Mouse (Mus musculus) urinary bladder, adult 2 months (tissue): ENCODE data around the gene Triml2. TPM values are rescaled to one million over a fixed set of nuclear protein-coding genes. Genes with fewer than 3 reads are reported as not detected.

Source experiments
- DNase-seq: peaks from one replicate; pipeline ENCODE4 v3.0.0; 2022; ENCODE audit warnings: low spot score
- polyA plus RNA-seq: library from polyadenylated mRNA; depleted of rRNA; stranded (reverse); fragments of >200 nt; gene quantifications from 2 replicates; pipeline ENCODE4 v1.2.3, GENCODE M21; 2012; rRNA removed

Gene Triml2
- polyA plus RNA-seq, result not detected in 2 replicates

DNA sequence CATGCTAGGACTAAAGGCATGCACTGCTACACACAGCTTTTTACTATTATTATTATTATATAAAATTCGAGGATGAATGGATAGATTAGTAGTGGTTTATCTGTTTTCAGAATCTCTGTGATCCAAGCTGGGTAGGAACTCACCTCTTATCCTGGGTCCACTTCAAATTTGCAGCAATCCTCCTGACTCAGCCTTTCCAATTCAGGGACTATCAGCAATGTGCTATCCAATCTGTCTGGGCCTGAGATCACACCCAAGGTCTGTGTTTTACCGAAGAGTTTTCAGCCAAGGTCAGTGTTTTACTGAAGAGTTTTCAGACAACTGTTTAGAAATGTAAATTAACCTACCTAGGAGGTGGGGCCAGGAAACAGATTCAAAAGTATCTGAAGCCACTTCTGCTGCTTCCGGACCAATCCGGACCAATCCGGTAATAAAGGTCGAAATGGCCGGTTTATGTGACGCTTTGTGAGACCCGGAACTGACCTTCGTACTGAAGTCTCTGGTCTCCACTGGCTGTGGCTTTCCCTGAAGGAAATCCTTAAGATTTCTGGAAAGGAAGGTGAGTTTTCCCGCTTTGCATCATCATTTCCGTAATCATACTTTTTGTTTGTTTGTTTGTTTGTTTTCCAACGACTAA, at the start of gene Triml2:
Triml2 (plus strand) TSS at position 488 of the 637 bp plus-strand sequence.
- no peak for DNase-seq

DNA sequence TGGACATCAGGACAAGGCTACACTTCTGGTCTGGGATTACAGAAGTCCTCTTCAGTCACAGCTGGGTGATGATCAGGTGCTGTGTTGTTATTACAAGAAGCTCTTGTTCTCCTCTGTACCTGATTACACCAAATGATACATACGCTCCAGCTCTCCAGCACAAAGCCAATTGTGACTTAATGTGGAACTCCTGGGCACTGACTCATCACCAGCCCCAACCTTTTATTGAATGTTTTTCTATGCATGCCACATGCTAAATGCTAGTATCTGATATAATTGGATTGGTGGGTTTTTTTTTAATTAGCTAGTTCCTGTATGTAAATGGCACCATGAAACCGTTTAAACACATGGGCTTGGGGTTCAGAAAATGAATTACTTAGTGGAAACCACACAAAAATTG, 39.0 kb upstream of the Triml2 start, which contains the start of gene Triml1:
Triml1 (minus strand) TSS at position 101 of the 400 bp plus-strand sequence.
- DNase-seq, result no peak

DNA sequence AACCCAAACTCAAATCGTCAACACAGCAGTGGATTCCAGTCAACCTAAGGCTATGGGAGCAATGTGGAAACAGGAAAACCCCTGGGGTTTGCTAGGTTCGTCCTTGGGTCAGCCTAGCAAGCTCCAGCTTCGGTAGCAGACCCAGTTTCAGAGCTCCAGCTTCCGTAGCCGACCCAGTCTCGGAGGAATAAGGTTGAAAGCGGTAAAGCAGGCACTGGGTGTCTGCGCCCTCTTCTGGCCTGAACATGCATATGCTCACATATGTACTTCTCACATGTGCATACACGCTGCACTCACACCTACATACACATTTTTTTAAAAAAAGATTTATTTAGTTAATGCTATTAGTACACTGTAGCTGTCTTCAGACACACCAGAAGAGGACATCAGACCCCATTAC, 31.0 kb upstream of the Triml2 start:
- no peak for DNase-seq

DNA sequence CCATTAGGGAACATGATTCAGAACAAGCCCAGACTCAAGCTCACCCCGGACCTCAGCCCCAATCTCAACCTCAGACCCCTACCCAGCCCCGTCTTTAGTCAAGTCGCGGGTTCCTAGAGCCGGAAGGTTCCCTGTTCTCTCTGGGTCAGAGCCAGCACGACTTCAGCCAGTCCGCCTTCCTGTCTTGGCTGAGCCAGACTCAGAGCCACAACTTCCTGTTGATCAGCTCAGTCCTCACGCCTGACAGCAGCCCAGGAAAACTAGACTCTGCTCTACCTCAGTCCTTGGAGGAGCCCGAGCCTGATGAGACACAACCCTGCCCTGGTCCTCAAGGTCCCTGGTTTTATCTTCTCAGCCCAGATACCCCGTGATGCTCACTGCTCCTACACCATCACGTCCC, 17.1 kb upstream of the Triml2 start:
- DNase-seq, result no peak

DNA sequence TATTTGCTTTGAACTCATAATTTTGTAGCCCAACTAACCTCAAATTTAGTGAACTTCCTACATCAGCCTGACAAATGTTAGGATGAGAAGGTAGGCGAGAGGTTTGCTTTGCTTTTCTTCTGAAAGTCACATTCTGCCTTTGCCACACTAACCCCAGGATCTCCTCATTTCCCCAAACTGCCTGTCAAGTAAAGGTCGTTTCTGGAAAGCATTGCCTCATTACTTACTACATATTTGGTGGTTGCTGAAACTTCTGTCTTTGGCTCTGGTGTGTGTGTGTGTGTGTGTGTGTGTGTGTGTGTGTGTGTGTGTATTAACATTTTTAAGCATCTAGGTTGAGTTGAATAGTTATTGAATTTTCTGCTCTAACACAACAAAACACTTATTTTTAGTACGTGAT, 15.9 kb upstream of the Triml2 start:
- DNase-seq, result no peak

DNA sequence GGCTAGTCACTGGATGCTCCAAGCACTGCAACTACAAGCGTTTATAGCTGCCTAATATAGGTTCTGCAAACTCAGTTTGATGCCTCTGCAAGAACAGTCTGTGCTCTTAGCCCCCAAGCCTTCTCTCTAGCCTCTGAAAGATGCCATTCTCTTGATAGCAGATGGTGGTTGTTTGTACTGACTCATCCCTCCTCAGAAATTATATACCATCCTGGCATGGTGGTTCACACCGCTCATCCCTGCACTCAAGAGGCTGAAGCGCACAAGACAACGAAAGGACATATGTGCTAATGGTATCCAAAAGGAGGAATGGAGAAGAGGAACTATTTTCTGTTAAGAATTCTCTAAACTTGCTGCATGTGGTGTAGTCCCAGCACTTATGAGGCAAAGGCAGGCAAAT, 12.3 kb upstream of the Triml2 start:
- no peak for DNase-seq

DNA sequence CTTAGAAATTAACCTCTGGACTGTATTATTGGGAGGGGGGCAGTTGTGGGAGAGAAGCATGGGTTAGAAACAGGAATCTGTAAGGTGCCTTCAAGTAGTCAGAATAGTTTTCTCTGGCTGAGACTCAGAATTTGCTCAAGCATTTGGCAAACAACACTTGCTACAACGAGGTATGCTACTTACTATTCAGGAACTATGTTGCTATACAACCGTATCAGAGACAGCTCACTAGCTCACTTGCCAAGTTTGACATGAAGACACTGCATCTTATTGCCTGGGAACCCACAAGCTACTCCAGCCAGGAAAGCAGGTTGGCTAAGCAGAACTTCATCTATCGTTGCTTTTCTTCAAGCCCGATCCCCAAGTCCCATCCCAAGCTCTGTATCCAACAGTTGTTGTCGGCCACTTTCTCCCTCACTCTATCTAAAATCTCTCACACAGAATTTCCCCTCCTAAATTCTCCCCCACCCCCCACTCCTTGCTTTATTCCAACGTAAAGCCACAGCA, 11.0 kb upstream of the Triml2 start:
- DNase-seq, result no peak

DNA sequence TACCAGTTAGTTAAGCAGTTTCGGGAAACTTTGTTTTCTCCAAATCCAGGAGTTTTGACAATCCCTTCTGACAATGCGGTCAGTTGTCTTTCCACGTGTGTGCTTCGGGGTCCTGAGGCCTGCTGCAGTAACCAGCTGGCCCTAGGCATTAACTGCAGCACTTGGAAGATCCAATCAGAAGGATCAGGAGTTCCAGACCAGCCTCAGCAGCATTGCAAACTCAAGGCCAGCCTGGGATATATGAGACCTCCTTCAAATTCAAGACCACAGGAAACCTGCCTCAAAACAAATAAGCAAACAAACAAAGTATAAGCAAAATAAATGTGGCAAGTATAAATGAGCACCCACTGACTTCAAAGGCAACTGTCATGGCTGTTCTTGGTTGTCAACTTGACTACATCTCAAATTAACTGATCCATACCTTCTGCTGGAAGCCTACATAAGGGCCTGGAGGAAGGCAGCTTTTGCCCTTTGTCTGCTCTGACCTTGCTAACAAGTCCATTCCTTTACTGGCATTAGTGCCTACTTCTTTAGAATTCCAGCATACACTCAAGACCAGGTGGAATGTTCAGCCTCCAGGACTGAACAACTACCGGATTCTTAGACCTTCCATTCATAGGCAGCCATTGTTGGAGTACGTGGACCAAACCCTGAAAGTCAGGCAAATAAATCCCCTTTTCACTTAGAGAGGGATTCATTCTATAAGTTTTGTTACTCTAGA, 3.4 kb upstream of the Triml2 start:
- no peak for DNase-seq

DNA sequence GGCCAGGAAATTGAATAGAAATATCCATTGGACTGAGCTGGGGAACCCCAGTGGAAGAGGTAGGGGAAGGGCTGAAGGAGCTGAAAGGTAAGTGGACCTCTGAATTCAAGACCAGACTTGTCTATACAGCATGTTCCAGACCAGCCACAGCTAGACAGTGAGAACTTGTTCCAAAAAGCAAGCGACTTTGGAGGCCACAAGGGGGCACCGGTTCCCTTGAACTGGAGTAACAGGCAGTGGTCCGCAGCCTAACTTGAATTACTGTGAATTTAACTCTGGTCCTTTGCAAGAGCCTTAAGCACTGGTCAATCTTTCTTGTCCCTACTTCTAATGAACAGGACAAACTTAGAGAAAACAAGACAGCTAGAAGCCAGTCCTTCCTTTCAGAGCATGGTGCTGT, 2.1 kb upstream of the Triml2 start:
- no peak for DNase-seq

DNA sequence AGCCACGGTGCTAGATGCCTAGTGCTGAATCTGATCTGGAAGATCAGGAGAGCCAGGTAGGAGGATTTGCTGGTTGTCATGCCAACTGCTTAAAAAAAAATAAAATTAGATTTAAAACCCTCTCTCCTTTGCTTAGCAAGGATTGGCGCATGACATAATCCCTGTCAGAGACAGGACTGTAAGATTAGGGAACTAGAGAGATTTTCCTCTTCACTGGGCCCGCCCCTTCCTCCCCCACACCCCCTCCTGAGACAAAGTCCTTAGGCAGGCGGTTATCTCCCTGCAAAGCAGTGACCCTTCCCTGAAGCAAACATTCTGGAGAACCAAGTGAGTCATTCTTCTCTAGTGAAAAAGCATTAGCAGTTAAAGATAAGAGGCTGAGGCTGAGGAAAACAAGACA, 1.2 kb upstream of the Triml2 start:
- no peak for DNase-seq

DNA sequence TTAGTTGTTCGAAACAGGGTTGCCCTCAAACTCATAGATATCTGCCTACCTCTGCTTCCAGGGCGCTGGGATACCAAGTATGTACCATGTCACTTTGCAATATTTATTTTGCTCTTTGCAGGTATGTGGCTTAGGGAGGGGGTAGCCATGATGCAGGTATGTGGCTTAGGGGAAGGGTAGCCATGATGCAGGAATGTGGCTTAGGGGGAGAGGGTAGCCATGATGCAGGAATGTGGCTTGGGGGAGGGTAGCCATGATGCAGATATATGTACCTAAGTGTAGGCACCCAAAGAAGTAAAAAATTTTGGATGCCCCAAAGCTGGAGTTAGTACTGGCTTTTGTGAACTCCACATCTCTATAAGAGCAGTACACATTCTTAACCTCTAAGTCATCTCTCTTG, 1.9 kb downstream of the Triml2 start:
- no peak for DNase-seq

DNA sequence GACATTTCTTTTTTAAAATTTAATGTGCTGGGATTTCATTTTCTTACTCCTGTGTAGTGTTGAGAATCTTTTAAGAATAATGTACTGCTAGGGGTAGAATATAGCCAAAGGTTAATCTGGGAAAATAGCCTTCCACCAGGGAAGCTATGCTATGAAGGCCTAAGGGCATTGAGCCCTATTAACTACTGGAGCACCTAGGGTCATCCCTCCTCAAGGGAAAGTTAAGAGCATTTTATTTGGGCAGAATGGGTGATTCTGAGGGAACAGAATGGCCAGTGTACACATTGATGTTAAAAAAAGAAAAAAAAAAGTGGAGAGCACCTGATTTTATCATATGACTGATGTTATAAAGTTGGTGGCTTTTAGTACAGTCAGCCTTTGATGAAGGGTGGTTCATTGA, 35.2 kb downstream of the Triml2 start:
- no peak for DNase-seq

DNA sequence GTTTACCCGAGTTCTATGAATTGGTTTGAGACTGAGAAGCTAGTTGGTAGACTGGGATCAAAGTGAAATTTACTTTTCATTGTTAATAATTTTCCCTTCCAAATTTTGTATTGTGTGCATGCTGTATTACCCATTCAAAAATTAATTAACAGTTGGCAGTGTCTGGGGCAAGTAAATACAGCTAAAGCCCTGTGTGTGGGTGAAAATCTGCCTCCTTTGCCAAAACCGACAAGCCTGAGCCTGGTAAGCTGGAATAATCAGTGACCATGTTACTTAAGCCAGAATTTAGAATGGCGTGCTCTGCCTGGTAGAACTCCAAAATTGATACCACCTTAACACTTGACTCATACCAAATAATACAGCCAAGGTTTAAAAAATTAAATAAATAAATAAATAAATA, 63.0 kb downstream of the Triml2 start:
- DNase-seq, result no peak

Other genes with a start within 250 kb of the Triml2 start
- gene Triml1, start 39.1 kb upstream of the Triml2 start, polyA plus RNA-seq, result not detected in 2 replicates
- 0.11 and 0.16 TPM in 2 replicates for gene Zfp42, start 126.4 kb downstream of the Triml2 start, polyA plus RNA-seq